Mouse (Mus musculus) lung, postnatal 0 days (tissue): ENCODE measurements around the gene Mcpt9. TPM values are rescaled to one million over a fixed set of nuclear protein-coding genes. Genes with fewer than 3 reads are reported as not detected.
"Not testable (repeated sequence)": the region's sequence is repeated elsewhere in the genome, so short reads cannot be mapped to it uniquely, and the experiment has no call there.

Experiments
- ATAC-seq: fragments of 200-750 bp; cut with Nextera tagmentation; 2 replicates; pipeline ENCODE4 v1.8.0; 2017; ENCODE audit warnings: moderate library complexity
- DNase-seq: peaks from one replicate; pipeline ENCODE4 v3.0.0-alpha.2; 2016; ENCODE audit warnings: low spot score
- H3K27ac ChIP-seq: fragments of 300-500 bp; sonication (generic); 2 replicates; pipeline ENCODE4 v1.5.1; 2014; ENCODE audit warnings: antibody characterized with exemption, mild to moderate bottlenecking, low read length, mixed read lengths
- H3K27me3 ChIP-seq: fragments of 300-500 bp; sonication (generic); replicated peaks from 2 replicates; pipeline ENCODE4 v1.6.1; 2014; ENCODE audit warnings: low read length, mixed read lengths; ENCODE audit not compliant: insufficient read depth
- H3K36me3 ChIP-seq: fragments of 300-500 bp; sonication (generic); 2 replicates; pipeline ENCODE4 v1.6.1; 2014; ENCODE audit warnings: low read length, mixed read lengths; ENCODE audit not compliant: insufficient read depth
- H3K4me1 ChIP-seq: fragments of 300-500 bp; sonication (generic); 2 replicates; pipeline ENCODE4 v1.6.1; 2014; ENCODE audit warnings: antibody characterized with exemption, low read depth, low read length, mixed read lengths; ENCODE audit not compliant: insufficient read depth
- H3K4me2 ChIP-seq: fragments of 300-500 bp; sonication (generic); replicated peaks from 2 replicates; pipeline ENCODE4 v1.6.1; 2014; ENCODE audit warnings: low read depth, mild to moderate bottlenecking, low read length, moderate library complexity, mixed read lengths
- H3K4me3 ChIP-seq: fragments of 300-500 bp; sonication (generic); 2 replicates; pipeline ENCODE4 v1.5.1; 2014; ENCODE audit warnings: low read depth, low read length
- H3K9ac ChIP-seq: fragments of 300-500 bp; sonication (generic); replicated peaks from 2 replicates; pipeline ENCODE4 v1.6.1; 2014; ENCODE audit warnings: low read depth, mild to moderate bottlenecking
- H3K9me3 ChIP-seq: fragments of 300-500 bp; sonication (generic); 2 replicates; pipeline ENCODE4 v1.6.1; 2016; ENCODE audit warnings: low read length, mixed read lengths
- CTCF ChIP-seq: IDR thresholded peaks from 2 replicates; pipeline ENCODE4 v1.5.1; 2016; ENCODE audit warnings: antibody characterized with exemption, mild to moderate bottlenecking
- EP300 ChIP-seq: IDR thresholded peaks from 2 replicates; pipeline ENCODE4 v1.6.1; 2016; ENCODE audit warnings: antibody characterized with exemption, mild to moderate bottlenecking, control low read depth
- WGBS: fragments of 180-500 bp; shearing (Covaris S2); extraction: QIAGEN DNeasy Blood & Tissue Kit; methylation state at CpG from one replicate; pipeline ENCODE4 v1.1.7; 2014; 5-methylcytosine and 5-hydroxymethylcytosine counted together
- polyA plus RNA-seq: library from polyadenylated mRNA; unstranded; fragments of >200 nt; fragmentation: Nextera tagmentation; extraction: Ambion mirVana; gene quantifications from 2 replicates; pipeline ENCODE4 v1.2.1, GENCODE M21; 2015

Gene Mcpt9
- polyA plus RNA-seq, result not detected in 2 replicates

GRCm38 (mm10) chr14:56030395-56030794 lies at the start of gene Mcpt9:
Mcpt9 (minus strand) TSS chr14:56030495.
- H3K27me3 ChIP-seq, H3K9ac ChIP-seq, H3K9me3 ChIP-seq, H3K27ac ChIP-seq, H3K4me3 ChIP-seq, H3K36me3 ChIP-seq, H3K4me2 ChIP-seq, ATAC-seq, H3K4me1 ChIP-seq, DNase-seq: not testable (repeated sequence)
- 60% methylated on average over 3 of the region's 3 CpGs for WGBS

GRCm38 (mm10) chr14:56062213-56062612 lies 31.9 kb upstream of the Mcpt9 start, which contains the start of gene Mcpt4:
Mcpt4 (minus strand) TSS chr14:56062313.
- ATAC-seq, DNase-seq, H3K27me3 ChIP-seq, H3K4me2 ChIP-seq, H3K9me3 ChIP-seq, H3K9ac ChIP-seq, H3K27ac ChIP-seq, H3K36me3 ChIP-seq, H3K4me1 ChIP-seq, H3K4me3 ChIP-seq: not testable (repeated sequence)
- WGBS, result 58% methylated on average over 3 of the region's 3 CpGs

GRCm38 (mm10) chr14:56057722-56058121 lies 27.4 kb upstream of the Mcpt9 start:
- TF ChIP-seq CTCF, result no peak
- TF ChIP-seq EP300, result no peak

GRCm38 (mm10) chr14:56055408-56055807 lies 25.1 kb upstream of the Mcpt9 start:
- no peak for TF ChIP-seq EP300
- TF ChIP-seq CTCF, result no peak

More at GRCm38 (mm10) chr14:56057722-56058121, 27.4 kb upstream of the Mcpt9 start:
- DNase-seq (no peak), ATAC-seq (no peak)
- Histone ChIP-seq H3K36me3 (no peaks in the 10 kb centered on the region), H3K4me3 (no peak overlapping the region), H3K9me3 (no peaks in the 10 kb centered on the region), H3K27me3 (no peaks in the 10 kb centered on the region), H3K9ac (no peak overlapping the region), H3K4me1 (no peaks in the 10 kb centered on the region), H3K4me2 (no peak overlapping the region), H3K27ac (no peak overlapping the region)
- WGBS, result 61% methylated on average over 4 of the region's 4 CpGs

GRCm38 (mm10) chr14:56041792-56042191 lies 11.5 kb upstream of the Mcpt9 start, which contains the start of gene Mcpt2:
Mcpt2 (plus strand) TSS chr14:56042041.
- WGBS, result 54% methylated on average over 1 of the region's 1 CpGs
- H3K27ac ChIP-seq, DNase-seq: not testable (repeated sequence)

More at GRCm38 (mm10) chr14:56055408-56055807, 25.1 kb upstream of the Mcpt9 start:
- Histone ChIP-seq H3K4me1 (no peaks in the 10 kb centered on the region), H3K9ac (no peak overlapping the region), H3K4me3 (no peak overlapping the region), H3K36me3 (no peaks in the 10 kb centered on the region), H3K9me3 (no peaks in the 10 kb centered on the region), H3K27ac (no peak overlapping the region), H3K27me3 (no peaks in the 10 kb centered on the region), H3K4me2 (no peak overlapping the region)
- DNase-seq (no peak), ATAC-seq (no peak)
- 53% methylated on average over 3 of the region's 3 CpGs for WGBS

GRCm38 (mm10) chr14:56034433-56034832 lies 4.1 kb upstream of the Mcpt9 start:
- no peaks in the 10 kb centered on the region for H3K9me3 ChIP-seq
- no peak overlapping the region for H3K4me3 ChIP-seq
- no peaks in the 10 kb centered on the region for H3K36me3 ChIP-seq
- no peak overlapping the region for H3K4me2 ChIP-seq
- TF ChIP-seq EP300 (peak; percentile 61; the same call in 1 of the 2 replicates), CTCF (no peak)
- DNase-seq (peak; percentile 82), ATAC-seq (peak; percentile 88)
- H3K4me1 ChIP-seq, result no peaks in the 10 kb centered on the region
- H3K27ac ChIP-seq, result no peak overlapping the region
- H3K9ac ChIP-seq, result no peak overlapping the region
- WGBS, result 26% methylated on average over 2 of the region's 2 CpGs
- H3K27me3 ChIP-seq, result no peaks in the 10 kb centered on the region

More at GRCm38 (mm10) chr14:56041792-56042191, 11.5 kb upstream of the Mcpt9 start, which contains the start of gene Mcpt2:
- not testable (repeated sequence) for H3K4me2 ChIP-seq, H3K9ac ChIP-seq, ATAC-seq, H3K4me1 ChIP-seq, H3K9me3 ChIP-seq, H3K4me3 ChIP-seq, H3K36me3 ChIP-seq, H3K27me3 ChIP-seq

GRCm38 (mm10) chr14:56021305-56021704 lies 9.0 kb downstream of the Mcpt9 start:
- H3K27ac ChIP-seq, H3K4me3 ChIP-seq, H3K4me2 ChIP-seq, H3K27me3 ChIP-seq, DNase-seq, H3K4me1 ChIP-seq, H3K9ac ChIP-seq, H3K36me3 ChIP-seq, H3K9me3 ChIP-seq, ATAC-seq: not testable (repeated sequence)
- WGBS, result 50% methylated on average over 3 of the region's 4 CpGs
